Mouse (Mus musculus): ENCODE data around the gene Hoxd3. TPM values are rescaled to one million over a fixed set of nuclear protein-coding genes. Genes with fewer than 3 reads are reported as not detected.

Gene Hoxd3
- polyA plus RNA-seq, 1 experiment from 2014 or later, result not detected

DNA sequence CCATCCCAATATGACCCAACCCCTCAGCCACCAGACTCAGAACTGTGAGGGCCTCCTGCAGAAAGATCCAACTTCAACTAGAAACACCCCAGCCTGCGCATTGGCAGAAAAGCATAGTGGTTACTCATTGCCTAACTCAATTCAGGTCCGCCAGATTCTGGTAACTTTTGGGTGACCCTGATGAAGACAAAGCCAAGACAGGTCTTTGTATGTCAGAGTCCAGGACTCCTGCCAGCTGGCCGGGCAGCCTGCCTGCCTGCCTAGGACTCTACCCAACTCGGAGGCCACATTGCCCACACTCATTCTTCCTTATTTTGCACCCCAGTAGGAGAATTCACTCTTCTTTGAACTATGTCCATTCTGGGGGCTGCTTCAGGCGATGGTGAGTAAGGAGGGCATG lies 14.8 kb downstream of the Hoxd3 start, which contains the start of gene Gm28230:
TSS of gene Gm28230 (plus strand) at position 178 of the 400 bp plus-strand sequence.
- Histone ChIP-seq H3K27ac (replicated peaks) (no peak within 1 kb of the TSS), H3K27me3 (peaks cover 99% of the 10 kb centered on the region), H3K9me3 (replicated peaks) (no peaks in the 10 kb centered on the region), H3K4me3 (replicated peaks) (no peak within 1 kb of the TSS; the same call in 1 of the 2 replicates), H3K9ac (no peak within 1 kb of the TSS), H3K36me3 (replicated peaks) (no peaks in the 10 kb centered on the region), H3K4me2 (peak within 1 kb of the TSS; percentile 29; the same call in 1 of the 2 replicates), H3K4me1 (replicated peaks) (no peaks in the 10 kb centered on the region)
- WGBS (ENCODE audit: insufficient replicate concordance), result 43% methylated on average over 5 of the region's 5 CpGs
- no peak for ATAC-seq (ENCODE audit: insufficient read depth)

DNA sequence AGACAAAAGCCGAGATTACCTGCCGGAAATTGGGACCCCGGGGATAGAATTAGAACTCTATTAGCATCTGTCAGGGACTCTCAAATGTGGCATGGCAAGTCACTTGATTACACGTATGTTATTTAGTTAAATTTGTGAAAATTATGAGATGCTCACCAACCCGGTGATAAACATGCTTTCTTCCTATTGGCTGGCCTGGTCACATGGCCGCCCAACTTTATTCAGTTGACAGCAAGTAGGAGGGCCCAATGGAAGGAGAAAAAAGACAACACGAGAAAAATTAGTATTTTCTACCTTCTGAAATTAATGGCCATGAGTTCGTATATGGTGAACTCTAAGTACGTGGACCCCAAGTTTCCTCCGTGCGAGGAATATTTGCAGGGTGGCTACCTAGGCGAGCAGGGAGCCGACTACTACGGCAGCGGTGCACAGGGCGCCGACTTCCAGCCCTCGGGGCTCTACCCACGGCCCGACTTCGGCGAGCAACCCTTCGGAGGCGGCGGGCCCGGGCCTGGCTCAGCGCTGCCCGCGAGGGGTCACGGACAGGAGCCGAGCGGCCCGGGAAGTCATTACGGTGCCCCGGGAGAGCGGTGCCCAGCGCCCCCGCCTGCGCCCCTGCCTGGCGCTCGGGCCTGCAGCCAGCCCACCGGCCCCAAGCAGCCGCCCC lies 15.4 kb downstream of the Hoxd3 start:
- Histone ChIP-seq H3K36me3 (replicated peaks) (no peaks in the 10 kb centered on the region), H3K27me3 (peaks cover 99% of the 10 kb centered on the region), H3K9ac (no peak overlapping the region), H3K27ac (replicated peaks) (no peak overlapping the region), H3K4me1 (replicated peaks) (no peaks in the 10 kb centered on the region), H3K4me3 (replicated peaks) (no peak overlapping the region; the same call in 1 of the 2 replicates), H3K4me2 (peak overlapping the region; percentile 29; the same call in 1 of the 2 replicates), H3K9me3 (replicated peaks) (no peaks in the 10 kb centered on the region)
- no peak for ATAC-seq (ENCODE audit: insufficient read depth)
- 14% methylated on average over 42 of the region's 43 CpGs for WGBS (ENCODE audit: insufficient replicate concordance)

DNA sequence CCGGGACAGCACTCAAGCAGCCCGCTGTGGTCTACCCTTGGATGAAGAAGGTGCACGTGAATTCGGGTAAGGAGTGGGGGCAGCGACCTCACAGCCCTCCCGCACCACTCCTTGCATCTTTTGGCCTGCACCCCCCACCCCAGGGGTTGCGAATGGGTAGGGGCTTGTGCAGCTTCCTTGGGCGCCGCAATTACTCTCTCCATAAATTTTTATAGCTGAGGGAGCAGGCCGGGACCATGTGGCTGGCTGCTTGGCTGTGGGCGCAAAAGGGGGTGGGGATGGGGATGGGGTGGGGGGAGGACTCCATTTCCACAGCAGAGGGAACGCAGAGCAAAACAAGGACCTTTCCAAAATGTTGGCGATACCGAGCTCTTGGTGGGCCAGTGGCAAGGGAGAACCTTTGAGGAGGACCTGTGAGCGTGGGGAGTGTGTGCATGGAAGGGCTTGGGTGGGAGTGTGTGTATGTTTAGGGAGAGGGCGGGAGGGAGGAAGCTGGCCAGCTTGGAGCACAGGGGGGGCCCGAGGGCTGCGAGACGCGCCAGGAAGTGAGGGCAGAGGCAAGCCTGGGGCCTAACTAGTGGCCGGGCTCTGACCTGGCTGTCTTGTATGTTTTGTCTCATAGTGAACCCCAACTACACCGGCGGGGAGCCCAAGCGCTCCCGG lies 16.0 kb downstream of the Hoxd3 start:
- Histone ChIP-seq H3K9ac (no peak overlapping the region), H3K36me3 (replicated peaks) (no peaks in the 10 kb centered on the region), H3K27ac (replicated peaks) (no peak overlapping the region), H3K4me1 (replicated peaks) (no peaks in the 10 kb centered on the region), H3K27me3 (peaks cover 99% of the 10 kb centered on the region), H3K4me2 (peak overlapping the region; percentile 29; the same call in 1 of the 2 replicates), H3K9me3 (replicated peaks) (no peaks in the 10 kb centered on the region), H3K4me3 (replicated peaks) (no peak overlapping the region; the same call in 1 of the 2 replicates)
- 7% methylated on average over 25 of the region's 25 CpGs for WGBS (ENCODE audit: insufficient replicate concordance)
- ATAC-seq (ENCODE audit: insufficient read depth), result no peak

DNA sequence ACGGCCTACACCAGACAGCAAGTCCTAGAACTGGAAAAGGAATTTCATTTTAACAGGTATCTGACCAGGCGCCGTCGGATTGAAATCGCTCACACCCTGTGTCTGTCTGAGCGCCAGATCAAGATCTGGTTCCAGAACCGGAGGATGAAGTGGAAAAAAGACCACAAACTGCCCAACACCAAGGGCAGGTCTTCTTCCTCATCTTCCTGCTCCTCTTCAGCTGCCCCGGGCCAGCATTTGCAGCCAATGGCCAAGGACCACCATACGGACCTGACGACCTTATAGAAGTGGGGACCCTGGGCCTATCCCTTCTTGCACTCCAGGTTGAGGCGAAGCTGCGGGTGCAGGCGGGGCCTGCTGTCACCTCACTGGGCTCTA lies 16.6 kb downstream of the Hoxd3 start:
- whole genome bisulfite sequencing (ENCODE audit: insufficient replicate concordance), result 31% methylated on average over 13 of the region's 13 CpGs
- ATAC-seq (ENCODE audit: insufficient read depth), result no peak
- no peak overlapping the region for H3K4me3 ChIP-seq (replicated peaks)

DNA sequence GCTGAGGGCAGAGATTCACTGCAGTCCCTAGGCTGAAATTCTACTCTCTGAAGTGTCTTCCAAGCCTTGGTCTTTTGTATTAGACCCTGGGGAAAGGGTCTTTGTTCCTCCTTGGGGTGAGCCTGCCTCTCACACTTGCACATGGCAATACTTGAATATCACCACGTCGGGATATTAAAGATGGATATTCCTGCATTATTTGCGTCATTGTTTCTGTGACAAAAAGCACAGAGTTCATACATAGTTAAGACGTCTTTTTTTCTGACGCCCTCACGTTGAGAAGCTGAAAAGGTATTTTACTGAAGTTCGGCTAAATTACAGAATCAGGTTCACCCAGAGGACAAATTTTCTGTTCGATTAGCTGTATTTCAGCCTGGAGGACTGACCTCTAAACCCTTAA lies 18.6 kb downstream of the Hoxd3 start:
- no peaks in the 10 kb centered on the region for H3K9me3 ChIP-seq (replicated peaks)
- WGBS (ENCODE audit: insufficient replicate concordance), result 34% methylated on average over 8 of the region's 8 CpGs
- H3K4me3 ChIP-seq (replicated peaks), result no peak overlapping the region
- no peak overlapping the region for H3K9ac ChIP-seq
- H3K27me3 ChIP-seq, result peaks cover 99% of the 10 kb centered on the region
- H3K27ac ChIP-seq (replicated peaks), result no peak overlapping the region
- no peak overlapping the region for H3K4me2 ChIP-seq
- H3K4me1 ChIP-seq (replicated peaks), result no peaks in the 10 kb centered on the region
- ATAC-seq (ENCODE audit: insufficient read depth), result no peak
- H3K36me3 ChIP-seq (replicated peaks), result no peaks in the 10 kb centered on the region

More for the DNA sequence above, 16.6 kb downstream of the Hoxd3 start:
- no peaks in the 10 kb centered on the region for H3K4me1 ChIP-seq (replicated peaks)
- H3K9me3 ChIP-seq (replicated peaks), result no peaks in the 10 kb centered on the region
- H3K4me2 ChIP-seq, result no peak overlapping the region
- H3K27me3 ChIP-seq, result peaks cover 99% of the 10 kb centered on the region
- H3K9ac ChIP-seq, result no peak overlapping the region
- no peaks in the 10 kb centered on the region for H3K36me3 ChIP-seq (replicated peaks)
- H3K27ac ChIP-seq (replicated peaks), result no peak overlapping the region

DNA sequence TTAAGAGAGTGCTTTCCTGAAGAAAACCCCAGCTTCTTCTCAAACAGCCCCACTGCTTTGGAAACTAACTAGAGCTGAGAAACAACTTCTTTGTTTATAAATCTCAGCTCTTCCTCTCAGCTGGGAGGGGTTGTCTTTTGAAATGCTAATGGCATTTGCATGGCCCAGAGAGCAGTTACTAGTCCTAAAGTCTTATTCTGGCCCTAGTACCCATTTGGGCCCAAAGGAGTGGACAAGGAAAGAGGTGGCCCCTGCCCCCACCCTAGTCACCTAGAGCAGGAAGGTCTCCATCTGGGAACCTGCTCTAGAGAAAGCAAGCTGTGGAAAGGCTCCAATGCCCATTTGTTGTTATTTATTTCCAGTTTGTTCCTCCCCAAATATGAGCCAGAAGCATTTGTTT lies 19.3 kb downstream of the Hoxd3 start:
- no peak overlapping the region for H3K4me2 ChIP-seq
- H3K4me1 ChIP-seq (replicated peaks), result no peaks in the 10 kb centered on the region
- no peak overlapping the region for H3K27ac ChIP-seq (replicated peaks)
- H3K9me3 ChIP-seq (replicated peaks), result no peaks in the 10 kb centered on the region
- H3K36me3 ChIP-seq (replicated peaks), result no peaks in the 10 kb centered on the region
- ATAC-seq (ENCODE audit: insufficient read depth), result no peak
- peaks cover 99% of the 10 kb centered on the region for H3K27me3 ChIP-seq
- H3K4me3 ChIP-seq (replicated peaks), result no peak overlapping the region
- no peak overlapping the region for H3K9ac ChIP-seq

DNA sequence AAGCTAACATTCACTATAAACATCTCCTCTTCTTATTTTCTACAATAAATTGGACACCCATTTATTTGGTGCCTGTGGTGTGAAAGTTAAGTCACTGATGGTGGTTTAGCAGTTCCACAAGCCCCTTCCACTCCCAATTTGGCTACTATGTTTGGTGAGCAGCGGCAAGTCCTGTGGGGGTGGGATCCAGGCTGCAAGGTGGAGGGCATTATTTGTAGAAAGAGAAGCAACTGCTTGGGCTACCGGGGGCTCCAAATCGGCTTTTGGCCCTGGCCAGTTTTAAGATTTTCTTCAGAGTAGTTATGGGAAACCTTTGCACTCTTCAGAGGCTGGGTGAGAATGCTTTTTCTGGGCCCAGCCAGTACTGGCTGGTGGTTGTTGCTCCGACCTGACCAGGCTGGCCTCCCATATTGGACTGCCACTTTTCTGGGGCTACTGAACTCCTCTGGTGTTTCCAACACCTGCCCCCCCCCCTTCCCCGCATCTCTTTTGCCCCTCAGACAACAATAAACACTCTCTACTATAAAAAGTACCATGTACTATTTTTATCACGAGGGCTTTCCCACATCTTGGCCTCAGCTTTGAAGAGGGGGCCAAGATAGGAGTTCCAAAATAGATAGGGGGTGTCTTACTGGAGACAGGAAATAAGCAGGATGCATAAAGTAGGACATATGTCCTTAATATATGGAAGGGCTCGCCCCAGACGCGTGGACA lies 20.2 kb downstream of the Hoxd3 start:
- H3K36me3 ChIP-seq (replicated peaks), result no peaks in the 10 kb centered on the region
- no peak for ATAC-seq (ENCODE audit: insufficient read depth)
- H3K27ac ChIP-seq (replicated peaks), result no peak overlapping the region
- peaks cover 99% of the 10 kb centered on the region for H3K27me3 ChIP-seq
- no peaks in the 10 kb centered on the region for H3K4me1 ChIP-seq (replicated peaks)
- no peak overlapping the region for H3K9ac ChIP-seq
- no peaks in the 10 kb centered on the region for H3K9me3 ChIP-seq (replicated peaks)
- H3K4me2 ChIP-seq, result no peak overlapping the region
- no peak overlapping the region for H3K4me3 ChIP-seq (replicated peaks)
- WGBS (ENCODE audit: insufficient replicate concordance), result 17% methylated on average over 9 of the region's 9 CpGs

DNA sequence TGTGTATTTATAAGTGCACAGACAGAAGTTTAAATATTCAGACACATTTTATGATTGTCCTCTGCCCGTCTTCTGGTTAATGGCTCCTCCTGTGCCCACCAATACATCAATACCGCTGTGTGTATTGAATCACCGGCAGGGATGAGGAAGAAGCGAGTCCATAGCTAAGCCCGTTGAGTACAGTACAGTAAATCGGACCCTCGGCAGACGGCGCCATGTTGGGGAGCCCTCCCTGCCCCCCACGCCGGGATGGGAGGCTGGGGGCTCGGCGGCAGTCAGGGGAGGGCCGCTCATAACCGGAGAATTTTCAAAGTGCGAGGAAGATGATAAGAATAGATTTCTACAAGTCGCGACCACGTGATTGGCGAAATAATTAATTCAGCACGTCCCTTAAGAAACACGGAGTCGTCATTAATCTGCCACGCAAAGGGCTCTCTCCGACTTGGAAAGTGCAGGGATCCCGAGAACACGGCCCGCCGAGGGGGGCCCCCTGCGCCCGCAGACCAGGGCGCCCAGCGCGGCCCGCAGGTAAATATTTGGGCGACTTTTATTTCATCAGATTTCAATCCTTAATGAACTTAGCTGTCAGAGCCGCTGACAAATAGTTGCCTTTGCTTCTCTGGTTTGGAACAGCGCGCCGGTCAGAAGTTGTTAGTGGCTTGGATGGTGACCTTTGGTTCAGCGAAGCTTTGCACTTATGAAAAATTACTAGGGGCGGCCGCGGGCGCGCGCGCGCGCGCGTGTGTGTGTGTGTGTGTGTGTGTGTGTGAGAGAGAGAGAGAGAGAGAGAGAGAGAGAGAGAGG lies 21.0 kb downstream of the Hoxd3 start:
- no peaks in the 10 kb centered on the region for H3K4me1 ChIP-seq (replicated peaks)
- H3K9me3 ChIP-seq (replicated peaks), result no peaks in the 10 kb centered on the region
- ATAC-seq (ENCODE audit: insufficient read depth), result no peak
- H3K4me3 ChIP-seq (replicated peaks), result no peak overlapping the region
- H3K4me2 ChIP-seq, result no peak overlapping the region
- 2% methylated on average over 52 of the region's 52 CpGs for WGBS (ENCODE audit: insufficient replicate concordance)
- no peak overlapping the region for H3K9ac ChIP-seq
- no peaks in the 10 kb centered on the region for H3K36me3 ChIP-seq (replicated peaks)
- H3K27ac ChIP-seq (replicated peaks), result no peak overlapping the region
- H3K27me3 ChIP-seq, result peaks cover 99% of the 10 kb centered on the region

DNA sequence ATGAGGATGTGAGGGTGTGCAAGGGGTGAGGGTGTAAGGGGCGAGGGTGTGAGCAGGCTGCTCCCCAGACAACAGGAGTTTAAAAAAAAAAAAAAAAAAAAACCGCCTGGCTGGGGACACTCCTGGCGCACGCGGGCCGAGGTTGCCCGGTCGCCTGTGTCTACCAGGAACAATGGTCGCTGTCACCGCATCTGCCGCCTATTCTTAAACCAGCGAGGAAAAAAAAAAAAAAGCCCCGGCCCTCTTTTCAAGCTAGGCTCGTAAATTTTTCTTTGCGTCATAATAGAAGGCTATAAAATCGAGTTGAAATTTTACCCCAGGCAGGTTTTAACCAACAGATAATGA lies 21.6 kb downstream of the Hoxd3 start:
- H3K9me3 ChIP-seq (replicated peaks), result no peaks in the 10 kb centered on the region
- no peak overlapping the region for H3K27ac ChIP-seq (replicated peaks)
- no peak for ATAC-seq (ENCODE audit: insufficient read depth)
- H3K4me3 ChIP-seq (replicated peaks), result no peak overlapping the region
- H3K4me1 ChIP-seq (replicated peaks), result no peaks in the 10 kb centered on the region
- H3K36me3 ChIP-seq (replicated peaks), result no peaks in the 10 kb centered on the region
- WGBS (ENCODE audit: insufficient replicate concordance), result under 1% methylated on average over 16 of the region's 16 CpGs
- H3K9ac ChIP-seq, result no peak overlapping the region
- peaks cover 99% of the 10 kb centered on the region for H3K27me3 ChIP-seq
- H3K4me2 ChIP-seq, result no peak overlapping the region

DNA sequence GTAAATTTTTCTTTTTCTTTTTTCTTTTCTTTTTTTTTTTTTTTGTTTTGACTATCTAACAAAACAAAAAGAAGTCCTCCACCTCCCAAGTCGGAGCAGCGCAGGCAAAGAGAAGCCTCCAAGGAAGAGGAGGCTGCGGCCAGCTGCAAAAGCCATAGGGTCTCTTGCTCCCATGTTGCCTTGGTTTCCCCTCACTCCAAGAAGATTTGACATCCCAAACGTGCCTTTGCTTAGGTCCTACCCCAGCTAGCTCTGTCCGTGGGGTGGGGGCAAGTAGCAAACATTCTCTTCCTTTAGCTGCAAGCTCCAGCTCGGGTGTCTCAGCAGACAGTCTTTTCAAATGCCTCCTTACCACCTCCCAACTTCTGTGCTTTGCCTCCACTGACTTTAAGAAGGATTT lies 22.0 kb downstream of the Hoxd3 start:
- no peak overlapping the region for H3K4me3 ChIP-seq (replicated peaks)
- 6% methylated on average over 6 of the region's 6 CpGs for WGBS (ENCODE audit: insufficient replicate concordance)
- no peak for ATAC-seq (ENCODE audit: insufficient read depth)
- H3K27me3 ChIP-seq, result peaks cover 99% of the 10 kb centered on the region
- H3K9me3 ChIP-seq (replicated peaks), result no peaks in the 10 kb centered on the region
- H3K27ac ChIP-seq (replicated peaks), result no peak overlapping the region
- no peak overlapping the region for H3K4me2 ChIP-seq
- no peaks in the 10 kb centered on the region for H3K36me3 ChIP-seq (replicated peaks)
- no peak overlapping the region for H3K9ac ChIP-seq
- no peaks in the 10 kb centered on the region for H3K4me1 ChIP-seq (replicated peaks)

DNA sequence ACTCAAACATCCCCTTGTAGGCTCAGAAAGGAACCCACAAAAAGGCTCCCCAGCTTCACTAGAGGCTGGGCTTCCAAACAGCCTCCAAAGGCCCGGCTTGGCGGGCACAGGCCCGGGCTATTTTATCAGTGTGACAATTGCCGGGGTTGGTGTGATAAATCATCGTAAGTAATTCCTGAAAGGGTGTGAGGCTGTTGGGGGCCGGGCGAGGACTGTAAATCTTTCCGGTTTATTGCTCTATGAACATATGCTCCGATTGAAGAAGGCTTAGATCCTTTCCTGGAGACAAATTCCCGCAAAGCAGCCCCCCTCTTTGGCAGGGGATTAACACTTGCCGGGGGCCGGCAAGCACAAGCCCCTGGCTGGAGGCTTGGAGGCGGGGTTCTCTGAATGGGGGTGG lies 22.7 kb downstream of the Hoxd3 start:
- no peak for ATAC-seq (ENCODE audit: insufficient read depth)
- H3K27me3 ChIP-seq, result peaks cover 99% of the 10 kb centered on the region

More for the DNA sequence above, 22.7 kb downstream of the Hoxd3 start:
- H3K4me1 ChIP-seq (replicated peaks), result no peaks in the 10 kb centered on the region
- no peak overlapping the region for H3K27ac ChIP-seq (replicated peaks)
- WGBS (ENCODE audit: insufficient replicate concordance), result 5% methylated on average over 13 of the region's 13 CpGs
- H3K36me3 ChIP-seq (replicated peaks), result no peaks in the 10 kb centered on the region
- no peaks in the 10 kb centered on the region for H3K9me3 ChIP-seq (replicated peaks)
- H3K4me2 ChIP-seq, result no peak overlapping the region
- no peak overlapping the region for H3K9ac ChIP-seq
- H3K4me3 ChIP-seq (replicated peaks), result no peak overlapping the region
